Mouse (Mus musculus) cortical plate, adult 2 months (tissue): ENCODE measurements at regions not wholly inside any gene's neighbourhood (a gene's known extent, or its start where the extent isn't known, plus 50 kb on each side); places are given as distances from the start of the nearest gene placed in this dataset.

Source experiments
- CTCF ChIP-seq: fragments of 200-500 bp; IDR thresholded peaks from 2 replicates; pipeline ENCODE4 v1.5.1; 2011; ENCODE audit warnings: mild to moderate bottlenecking, control low read depth, low read length; ENCODE audit not compliant: insufficient read depth; ENCODE audit errors: extremely low read depth
- POLR2A ChIP-seq: fragments of 200-500 bp; IDR thresholded peaks from 2 replicates; pipeline ENCODE4 v1.6.1; 2011; ENCODE audit warnings: mild to moderate bottlenecking, low read length, control low read depth; ENCODE audit not compliant: insufficient read depth; ENCODE audit errors: extremely low read depth

DNA sequence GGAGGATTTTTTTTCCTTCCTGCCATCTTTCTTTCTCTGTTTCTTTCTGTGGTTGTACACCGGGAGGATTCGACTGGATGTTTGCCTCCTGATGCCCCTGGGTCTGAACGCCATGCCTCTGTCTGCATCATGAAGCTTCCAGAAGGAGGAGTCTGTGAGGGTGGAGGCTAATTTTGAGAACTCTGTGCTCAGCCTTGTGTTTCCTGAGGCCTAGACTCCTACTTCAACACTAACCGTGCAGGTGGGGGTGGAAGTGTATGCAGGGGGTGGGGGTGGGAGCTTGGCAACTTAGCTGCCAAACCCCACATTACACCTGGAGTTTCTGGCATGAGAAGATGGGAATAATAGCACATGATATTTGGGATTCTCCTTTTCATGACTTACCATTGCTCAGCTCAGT is 82.0 kb upstream of the Sorcs3 start:
- no peak for TF ChIP-seq POLR2A
- no peak for TF ChIP-seq CTCF
